Mouse (Mus musculus) liver, postnatal 0 days (tissue): ENCODE measurements around the gene Smok3b.

Source experiments
- CTCF ChIP-seq: sonication (generic); IDR thresholded peaks from 2 replicates; pipeline ENCODE4 v1.5.1; 2016; ENCODE audit warnings: antibody characterized with exemption, low read depth
- EP300 ChIP-seq: IDR thresholded peaks from 2 replicates; pipeline ENCODE4 v1.6.1; 2016; ENCODE audit warnings: antibody characterized with exemption, low read depth, mild to moderate bottlenecking

DNA sequence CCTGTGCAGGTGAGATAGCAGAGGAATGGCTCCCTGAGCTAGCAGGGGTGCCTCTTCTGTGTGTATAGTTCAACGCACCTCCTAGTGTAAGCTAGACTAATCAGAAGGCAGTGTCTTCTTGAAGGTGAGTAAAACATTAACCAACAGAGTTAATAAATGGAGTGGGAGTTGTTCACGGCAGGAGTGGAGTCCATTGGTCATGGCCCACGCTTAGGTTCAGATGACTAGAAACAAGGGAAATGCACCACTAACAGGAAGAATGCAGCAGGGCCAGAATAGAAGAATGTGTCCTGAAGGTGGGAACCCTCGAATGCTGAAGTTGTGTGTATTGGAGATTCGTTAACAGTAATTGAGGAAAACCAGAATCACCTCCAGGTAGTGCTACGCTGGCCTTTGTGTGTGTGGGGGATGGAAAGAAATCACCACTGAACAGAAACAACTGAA, 67.9 kb downstream of the Smok3b start:
- TF ChIP-seq EP300 (no peak), CTCF (no peak)
